Mouse (Mus musculus) T-helper 2 cell (primary cell): ENCODE measurements around the gene Picalm.

Source experiments
- in situ Hi-C: fragments of 300-600 bp; cut with MboI, MseI; formaldehyde crosslinking; loops from one replicate; pipeline ENCODE4 v1.15.1; 2025; ENCODE audit warnings: high pct_unique_total_duplicates

Gene Picalm

GRCm38 (mm10) chr7:90129732-90130392 lies at the start of gene Picalm:
Gene Picalm, plus strand, starts transcription at chr7:90130213.
- in situ Hi-C loops = no loop called here

- in situ Hi-C loops = no loop called here
Observed at GRCm38 (mm10) chr7:90083799-90084198, 46.2 kb upstream of the Picalm start.

GRCm38 (mm10) chr7:90084531-90084930 lies 45.5 kb upstream of the Picalm start:
- in situ Hi-C loops = no loop called here

- in situ Hi-C loops = no loop called here
Observed at GRCm38 (mm10) chr7:90085713-90086112, 44.3 kb upstream of the Picalm start.

GRCm38 (mm10) chr7:90086821-90087220 lies 43.2 kb upstream of the Picalm start:
- in situ Hi-C loops = no loop called here

- in situ Hi-C loops = no loop called here
Observed at GRCm38 (mm10) chr7:90090996-90091395, 39.0 kb upstream of the Picalm start.

GRCm38 (mm10) chr7:90091756-90092155 lies 38.3 kb upstream of the Picalm start:
- in situ Hi-C loops = no loop called here

GRCm38 (mm10) chr7:90092452-90093450 lies 37.3 kb upstream of the Picalm start:
- in situ Hi-C loops = no loop called here

- in situ Hi-C loops = no loop called here
Observed at GRCm38 (mm10) chr7:90095097-90095496, 34.9 kb upstream of the Picalm start.

- in situ Hi-C loops = no loop called here
Observed at GRCm38 (mm10) chr7:90095766-90096372, 34.1 kb upstream of the Picalm start.

GRCm38 (mm10) chr7:90096609-90097008 lies 33.4 kb upstream of the Picalm start:
- in situ Hi-C loops = no loop called here

- in situ Hi-C loops = no loop called here
Observed at GRCm38 (mm10) chr7:90098253-90098652, 31.8 kb upstream of the Picalm start.

- in situ Hi-C loops = no loop called here
Observed at GRCm38 (mm10) chr7:90099248-90099647, 30.8 kb upstream of the Picalm start.

GRCm38 (mm10) chr7:90100614-90101160 lies 29.3 kb upstream of the Picalm start:
- in situ Hi-C loops = no loop called here

- in situ Hi-C loops = no loop called here
Observed at GRCm38 (mm10) chr7:90116100-90116499, 13.9 kb upstream of the Picalm start.

GRCm38 (mm10) chr7:90120106-90120505 lies 9.9 kb upstream of the Picalm start:
- in situ Hi-C loops = no loop called here

- in situ Hi-C loops = no loop called here
Observed at GRCm38 (mm10) chr7:90124991-90125390, 5.0 kb upstream of the Picalm start.

- in situ Hi-C loops = no loop called here
Observed at GRCm38 (mm10) chr7:90128631-90129200, 1.3 kb upstream of the Picalm start.

GRCm38 (mm10) chr7:90129271-90129731 lies 712 bp upstream of the Picalm start:
- in situ Hi-C loops = no loop called here

- in situ Hi-C loops = no loop called here
Observed at GRCm38 (mm10) chr7:90130501-90131375, 725 bp downstream of the Picalm start.

GRCm38 (mm10) chr7:90131376-90131651 lies 1.3 kb downstream of the Picalm start:
- in situ Hi-C loops = no loop called here
